Mouse (Mus musculus) kidney, embryonic 16.5 days (tissue): ENCODE measurements around the gene Exoc1. TPM values are rescaled to one million over a fixed set of nuclear protein-coding genes. Genes with fewer than 3 reads are reported as not detected.

Source experiments
- ATAC-seq: fragments of 200-750 bp; cut with Nextera tagmentation; 2 replicates; pipeline ENCODE4 v1.8.0; 2017; ENCODE audit warnings: moderate TSS enrichment; ENCODE audit not compliant: low FRiP score, low TSS enrichment
- H3K27ac ChIP-seq: fragments of 300-500 bp; sonication (generic); 2 replicates; pipeline ENCODE4 v1.5.1; 2014; ENCODE audit warnings: low read length
- H3K27me3 ChIP-seq: fragments of 300-500 bp; sonication (generic); 2 replicates; pipeline ENCODE4 v1.6.1; 2014; ENCODE audit warnings: low read length, control low read depth, mixed read lengths; ENCODE audit not compliant: insufficient read depth
- H3K36me3 ChIP-seq: fragments of 300-500 bp; sonication (generic); 2 replicates; pipeline ENCODE4 v1.6.1; 2014; ENCODE audit warnings: low read length, control low read depth, mixed read lengths; ENCODE audit not compliant: insufficient read depth
- H3K4me1 ChIP-seq: fragments of 300-500 bp; sonication (generic); 2 replicates; pipeline ENCODE4 v1.6.1; 2014; ENCODE audit warnings: low read length, control low read depth, mixed read lengths; ENCODE audit not compliant: insufficient read depth
- H3K4me2 ChIP-seq: fragments of 300-500 bp; sonication (generic); replicated peaks from 2 replicates; pipeline ENCODE4 v1.6.1; 2014; ENCODE audit warnings: low read depth, low read length
- H3K4me3 ChIP-seq: fragments of 300-500 bp; sonication (generic); 2 replicates; pipeline ENCODE4 v1.5.1; 2014; ENCODE audit warnings: mild to moderate bottlenecking, low read length
- H3K9ac ChIP-seq: fragments of 300-500 bp; sonication (generic); replicated peaks from 2 replicates; pipeline ENCODE4 v1.6.1; 2014; ENCODE audit warnings: low read length
- H3K9me3 ChIP-seq: fragments of 300-500 bp; sonication (generic); 2 replicates; pipeline ENCODE4 v1.6.1; 2016; ENCODE audit warnings: low read length, control low read depth
- WGBS: fragments of 180-500 bp; shearing (Covaris S2); extraction: QIAGEN DNeasy Blood & Tissue Kit; methylation state at CpG from one replicate; pipeline ENCODE4 v1.1.7; 2014; 5-methylcytosine and 5-hydroxymethylcytosine counted together
- polyA plus RNA-seq: library from polyadenylated mRNA; unstranded; fragments of >200 nt; fragmentation: Nextera tagmentation; extraction: Ambion mirVana; gene quantifications from 2 replicates; pipeline ENCODE4 v1.2.1, GENCODE M21; 2015

Exoc1 gene
- polyA plus RNA-seq, result 35.3 and 39.2 TPM in 2 replicates

DNA sequence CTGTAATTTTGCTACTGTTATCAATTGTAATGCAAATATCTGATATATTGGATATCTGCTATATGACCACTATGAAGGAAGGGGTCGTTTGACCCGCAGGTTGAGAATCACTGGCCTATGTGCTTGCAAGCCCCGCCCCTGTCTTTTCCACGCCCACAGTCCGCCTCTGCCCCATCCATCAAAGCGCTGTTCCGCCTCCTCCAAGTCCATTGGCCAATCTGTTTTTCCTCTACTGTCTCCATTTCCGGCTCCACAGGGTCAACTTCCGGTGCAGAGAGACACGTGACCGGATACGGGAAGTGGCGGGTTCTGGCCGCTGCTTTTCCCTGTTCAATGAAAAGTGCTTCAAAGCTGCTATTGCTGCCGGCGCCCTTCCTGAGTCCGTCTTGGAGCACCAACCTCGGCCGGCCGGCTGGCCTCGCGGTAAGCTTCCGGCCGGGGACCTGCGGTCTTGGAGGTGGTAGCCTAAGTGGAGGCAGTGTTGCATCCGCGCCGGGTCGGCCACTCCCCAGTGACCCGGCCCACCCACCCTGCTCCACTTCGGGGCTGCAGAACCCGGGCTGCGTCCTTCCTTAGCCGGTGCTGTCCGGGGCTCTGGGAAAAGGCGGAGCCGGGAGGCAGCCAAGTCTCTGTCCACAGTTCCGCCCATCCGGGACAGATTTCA is at the start of gene Exoc1:
TSS of gene Exoc1 (plus strand) at position 272 of the 664 bp plus-strand sequence.
- Histone ChIP-seq H3K9ac (peak within 1 kb of the TSS; percentile 88), H3K4me1 (peaks cover 14% of the 10 kb centered on the region), H3K27me3 (no peaks in the 10 kb centered on the region), H3K27ac (peak within 1 kb of the TSS; percentile 95), H3K36me3 (peaks cover 4% of the 10 kb centered on the region; the same call in 1 of the 2 replicates), H3K9me3 (no peaks in the 10 kb centered on the region), H3K4me3 (peak within 1 kb of the TSS; percentile 94), H3K4me2 (peak within 1 kb of the TSS; percentile 89)
- WGBS, result under 1% methylated on average over 39 of the region's 39 CpGs
- ATAC-seq, result peak; percentile 100

DNA sequence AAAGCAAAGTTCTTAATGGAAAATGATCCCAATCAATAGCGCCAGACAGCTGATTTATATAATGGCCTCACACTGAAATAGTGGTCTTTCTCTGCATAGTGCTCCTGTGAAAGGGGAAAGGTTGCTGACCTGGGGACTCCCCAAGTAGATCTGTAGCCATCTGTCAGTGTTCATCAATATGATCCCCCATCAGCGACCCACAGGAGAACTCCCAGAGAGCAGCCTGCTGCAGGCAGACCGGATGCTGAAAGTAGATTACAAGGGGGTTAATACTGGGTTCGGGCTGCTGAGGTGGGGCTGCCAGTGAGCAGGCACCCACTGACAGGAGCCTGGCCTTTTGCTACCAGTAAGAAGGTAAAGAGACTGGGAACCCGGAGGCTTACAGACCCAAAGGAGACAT is 45.3 kb upstream of the Exoc1 start, which contains the start of gene Gm7271:
TSS of gene Gm7271 (plus strand) at position 230 of the 400 bp plus-strand sequence.
- Histone ChIP-seq H3K36me3 (no peaks in the 10 kb centered on the region), H3K4me3 (no peak within 1 kb of the TSS), H3K27ac (no peak within 1 kb of the TSS), H3K4me2 (no peak within 1 kb of the TSS), H3K4me1 (no peaks in the 10 kb centered on the region), H3K9me3 (no peaks in the 10 kb centered on the region), H3K9ac (no peak within 1 kb of the TSS), H3K27me3 (no peaks in the 10 kb centered on the region)
- WGBS, result 52% methylated on average over 5 of the region's 5 CpGs
- ATAC-seq, result no peak

DNA sequence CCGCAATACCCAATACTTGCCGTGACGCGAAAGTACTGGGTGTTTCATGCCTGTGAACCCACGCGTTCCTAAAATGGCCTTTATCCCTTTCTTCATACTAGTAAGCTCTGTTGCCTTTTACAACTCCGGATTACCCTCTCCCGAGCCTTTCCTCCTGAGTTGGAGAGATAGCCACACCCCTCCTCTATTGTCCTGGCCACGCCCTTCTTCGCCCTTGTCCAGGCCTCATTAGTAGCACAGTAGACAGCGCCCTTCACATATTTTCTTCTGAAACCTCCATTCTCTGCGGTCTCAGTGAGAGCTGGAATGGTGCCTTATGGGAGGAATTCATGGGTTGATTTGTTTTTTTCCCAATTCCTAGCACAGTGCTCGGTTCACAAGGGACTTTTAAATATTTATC is 34.0 kb upstream of the Exoc1 start:
- Histone ChIP-seq H3K27me3 (no peaks in the 10 kb centered on the region), H3K4me2 (no peak overlapping the region), H3K4me3 (no peak overlapping the region), H3K4me1 (no peaks in the 10 kb centered on the region), H3K9ac (no peak overlapping the region), H3K27ac (no peak overlapping the region), H3K36me3 (no peaks in the 10 kb centered on the region), H3K9me3 (no peaks in the 10 kb centered on the region)
- ATAC-seq, result no peak
- WGBS, result 79% methylated on average over 13 of the region's 13 CpGs

DNA sequence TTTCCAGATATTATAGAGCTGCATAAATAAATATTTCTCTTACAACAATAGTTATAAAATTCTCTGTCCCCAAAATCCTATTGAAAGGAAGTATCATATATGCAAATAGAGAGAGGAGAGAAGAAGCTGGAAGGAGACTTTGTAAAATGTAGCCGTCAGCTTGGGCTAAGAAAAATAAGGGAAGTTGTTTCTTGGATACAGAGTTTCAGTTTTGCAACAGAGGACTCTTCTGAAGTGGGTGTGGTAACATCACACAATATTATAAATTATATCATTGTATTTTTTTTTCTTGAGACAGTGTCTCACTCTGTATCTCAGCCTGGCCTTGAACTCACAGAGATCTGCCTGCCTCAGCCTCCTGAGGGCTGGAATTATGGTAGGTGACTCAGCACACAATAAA is 6.7 kb upstream of the Exoc1 start:
- WGBS, result 95% methylated on average over 1 of the region's 1 CpGs
- Histone ChIP-seq H3K36me3 (no peaks in the 10 kb centered on the region), H3K4me3 (no peak overlapping the region), H3K9me3 (no peaks in the 10 kb centered on the region), H3K9ac (no peak overlapping the region), H3K4me2 (no peak overlapping the region), H3K27me3 (no peaks in the 10 kb centered on the region), H3K27ac (no peak overlapping the region), H3K4me1 (no peaks in the 10 kb centered on the region)
- ATAC-seq, result no peak

DNA sequence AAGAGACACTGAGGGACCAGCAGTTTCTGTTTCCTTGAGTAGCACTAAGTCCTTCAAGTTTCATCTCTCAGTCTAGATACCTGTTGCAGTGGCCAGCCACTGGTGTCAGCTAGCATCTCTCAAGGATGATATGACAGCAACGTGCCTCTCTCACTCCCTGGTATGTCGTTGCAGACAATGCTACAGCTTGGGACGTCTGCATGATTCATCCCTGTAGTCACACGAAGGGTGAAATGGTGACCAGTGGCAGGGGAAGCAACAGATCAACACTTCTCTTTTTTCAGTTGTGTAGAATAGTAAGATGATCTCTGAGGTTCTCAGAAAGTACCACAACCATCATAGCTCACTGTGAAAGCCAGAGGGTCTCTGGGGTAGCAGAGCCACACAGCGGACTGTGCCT is 4.5 kb upstream of the Exoc1 start:
- WGBS, result 74% methylated on average over 5 of the region's 5 CpGs
- ATAC-seq, result no peak
- H3K36me3 ChIP-seq, result no peaks in the 10 kb centered on the region
- no peak overlapping the region for H3K4me3 ChIP-seq
- no peak overlapping the region for H3K4me2 ChIP-seq
- no peak overlapping the region for H3K27ac ChIP-seq
- no peaks in the 10 kb centered on the region for H3K27me3 ChIP-seq
- no peaks in the 10 kb centered on the region for H3K9me3 ChIP-seq
- H3K4me1 ChIP-seq, result 0 out of 2 replicates have a peak, but pooled peaks cover under 1% of the 10 kb centered on the region
- H3K9ac ChIP-seq, result no peak overlapping the region

DNA sequence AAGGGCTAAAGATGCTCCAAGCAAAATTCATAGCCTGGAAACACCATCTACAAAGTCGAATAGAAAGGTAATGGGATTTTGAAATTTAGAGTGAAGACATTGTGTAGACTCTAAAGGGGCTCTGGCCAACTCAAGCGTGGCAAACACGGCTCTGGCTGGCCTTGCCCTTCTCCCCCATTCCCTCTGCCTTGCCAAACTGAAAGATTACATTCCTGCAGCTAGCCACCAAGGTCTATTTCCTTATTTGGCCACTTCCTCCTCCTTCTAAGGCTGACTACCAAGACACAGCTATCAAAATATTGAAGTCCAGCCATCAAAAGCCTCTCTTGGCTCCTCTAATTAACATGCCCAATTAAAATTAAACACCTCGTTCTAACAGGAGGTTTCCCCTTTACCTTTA is 4.0 kb upstream of the Exoc1 start:
- WGBS, result 58% methylated on average over 4 of the region's 4 CpGs
- no peaks in the 10 kb centered on the region for H3K9me3 ChIP-seq
- peaks cover 4% of the 10 kb centered on the region for H3K4me1 ChIP-seq
- no peak overlapping the region for H3K4me2 ChIP-seq
- H3K4me3 ChIP-seq, result no peak overlapping the region
- H3K27ac ChIP-seq, result no peak overlapping the region
- H3K27me3 ChIP-seq, result no peaks in the 10 kb centered on the region
- ATAC-seq, result no peak
- H3K36me3 ChIP-seq, result no peaks in the 10 kb centered on the region
- no peak overlapping the region for H3K9ac ChIP-seq

DNA sequence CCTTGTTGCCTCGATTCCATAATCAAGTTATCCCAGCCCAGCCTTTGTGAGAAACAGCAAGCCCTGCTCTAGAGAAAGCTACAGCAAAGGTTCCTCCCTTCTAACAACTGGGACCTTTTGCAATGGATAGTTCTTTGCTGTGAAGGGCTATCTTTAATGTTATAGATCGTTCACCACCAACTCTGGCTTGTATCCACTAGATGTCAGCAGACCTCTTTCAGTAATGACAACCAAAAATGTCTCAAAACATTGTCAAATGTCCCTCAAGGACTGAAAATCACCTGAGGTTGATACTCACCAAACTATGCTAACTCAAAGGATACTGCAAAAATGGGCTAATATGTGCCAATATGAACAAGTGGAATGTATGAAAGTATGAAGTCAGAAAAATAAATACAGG is 3.3 kb upstream of the Exoc1 start:
- ATAC-seq, result no peak
- no peaks in the 10 kb centered on the region for H3K9me3 ChIP-seq
- H3K36me3 ChIP-seq, result no peaks in the 10 kb centered on the region
- no peaks in the 10 kb centered on the region for H3K27me3 ChIP-seq
- 50% methylated on average over 2 of the region's 2 CpGs for WGBS
- no peak overlapping the region for H3K27ac ChIP-seq
- H3K4me2 ChIP-seq, result no peak overlapping the region
- no peak overlapping the region for H3K4me3 ChIP-seq
- H3K4me1 ChIP-seq, result peaks cover 12% of the 10 kb centered on the region
- no peak overlapping the region for H3K9ac ChIP-seq

DNA sequence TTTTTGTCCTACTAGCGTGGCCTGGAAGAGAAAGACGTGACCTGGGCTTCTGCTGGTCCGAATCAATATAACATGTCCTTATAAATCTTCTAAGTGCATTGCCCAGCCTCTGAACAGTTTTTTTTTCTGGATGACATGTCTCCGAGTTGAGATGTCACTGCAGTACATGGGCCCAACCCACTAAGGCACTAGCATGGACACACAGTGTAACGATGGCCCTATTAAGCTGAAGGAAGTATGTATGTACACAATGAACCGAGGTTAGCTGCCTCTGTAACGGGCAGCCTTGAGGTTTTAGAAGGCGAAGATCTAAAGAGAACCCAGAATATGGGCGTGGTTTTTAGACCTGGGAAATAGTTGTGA is 574 bp downstream of the Exoc1 start:
- Histone ChIP-seq H3K9me3 (no peaks in the 10 kb centered on the region), H3K27me3 (no peaks in the 10 kb centered on the region), H3K4me1 (peaks cover 14% of the 10 kb centered on the region), H3K4me2 (peak overlapping the region; percentile 89), H3K27ac (peak overlapping the region; percentile 95), H3K4me3 (peak overlapping the region; percentile 94), H3K36me3 (peaks cover 4% of the 10 kb centered on the region; the same call in 1 of the 2 replicates), H3K9ac (peak overlapping the region; percentile 88)
- peak; percentile 33 for ATAC-seq
- 8% methylated on average over 9 of the region's 9 CpGs for whole genome bisulfite sequencing

DNA sequence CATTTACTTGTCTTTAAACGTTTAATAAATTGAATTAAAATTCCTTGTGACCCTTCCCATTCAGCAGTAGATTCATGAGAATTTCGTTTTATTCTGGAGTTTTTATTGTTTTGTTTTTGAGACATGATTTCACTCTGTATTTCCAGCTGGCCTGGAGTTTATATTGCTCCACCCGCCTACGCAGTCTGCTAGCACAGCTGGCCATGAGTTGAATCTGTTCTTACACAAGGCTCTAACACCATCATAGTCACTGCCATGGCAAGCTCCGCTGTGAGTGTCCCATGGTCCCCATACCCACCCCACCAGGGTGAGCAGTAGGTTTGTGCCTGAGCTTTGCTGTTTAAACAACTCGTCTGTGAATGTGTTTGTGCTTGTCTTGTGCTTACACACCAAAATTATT is 4.1 kb downstream of the Exoc1 start:
- H3K4me2 ChIP-seq, result no peak overlapping the region
- no peak for ATAC-seq
- H3K36me3 ChIP-seq, result peaks cover 27% of the 10 kb centered on the region
- peaks cover 14% of the 10 kb centered on the region for H3K4me1 ChIP-seq
- no peak overlapping the region for H3K27ac ChIP-seq
- H3K9me3 ChIP-seq, result no peaks in the 10 kb centered on the region
- WGBS, result 84% methylated on average over 6 of the region's 6 CpGs
- no peak overlapping the region for H3K4me3 ChIP-seq
- no peaks in the 10 kb centered on the region for H3K27me3 ChIP-seq
- H3K9ac ChIP-seq, result no peak overlapping the region

DNA sequence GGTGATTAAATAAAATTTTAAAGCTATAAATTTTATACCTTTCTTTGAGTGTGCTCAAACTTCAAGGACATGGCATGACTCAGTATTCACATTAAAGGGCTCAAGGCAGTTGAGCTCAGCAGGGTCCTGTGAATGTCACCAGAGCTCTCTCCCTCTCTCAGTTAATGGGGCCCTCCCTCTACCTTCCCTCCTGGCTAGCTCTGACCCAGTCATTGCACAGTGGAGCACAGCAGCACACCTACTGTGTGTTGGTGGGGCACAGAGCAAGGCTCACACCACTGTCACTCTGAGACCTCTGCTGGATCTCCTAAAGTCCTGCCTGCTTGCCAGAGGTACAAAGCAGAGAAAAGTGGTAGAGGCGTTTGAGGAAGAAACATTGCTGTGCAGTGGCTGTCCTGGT is 7.1 kb downstream of the Exoc1 start:
- no peak for ATAC-seq
- Histone ChIP-seq H3K27ac (no peak overlapping the region), H3K9ac (no peak overlapping the region), H3K4me1 (no peaks in the 10 kb centered on the region), H3K36me3 (peaks cover 35% of the 10 kb centered on the region), H3K4me2 (no peak overlapping the region), H3K9me3 (no peaks in the 10 kb centered on the region), H3K4me3 (no peak overlapping the region), H3K27me3 (no peaks in the 10 kb centered on the region)
- 85% methylated on average over 1 of the region's 1 CpGs for WGBS
